Comparison of ENCODE assay signal across 12 mouse cellular contexts in genomic region chr3:37616586-37617547, GRCm38 (mm10). TPM values are rescaled to one million over a fixed set of nuclear protein-coding genes. Genes with fewer than 3 reads are reported as not detected.
DNase-seq lines count a peak whose midpoint lies in the region; ATAC-seq lines count a peak whose summit lies in the region.
"Had no signal": no experiment of that assay in that cellular context is flagged by ENCODE, and none has a peak within 500 bp of the region (broad histone marks: within the 10 kb centered on the region; RNA-seq: fewer than 3 reads in every experiment).

No protein-coding gene starts in this region.

- peak; percentile 13 for DNase-seq in kidney, adult 18-20 months
- DNase-seq in kidney, adult 11 months = no peak
- peak; percentile 33 for DNase-seq in kidney, postnatal 14 days
- peak; percentile 71 for DNase-seq in retina, postnatal 1 day
- DNase-seq in cerebellum, postnatal 10 days = no peak
- DNase-seq in thymus, postnatal 4 days = no peak
- no peak for DNase-seq in left cerebral cortex, postnatal 4 days
- DNase-seq: cerebellum, adult 18-20 months; heart, postnatal 14 days; right cerebral cortex, postnatal 14 days had no signal

- 38% methylated on average over 21 of the region's 21 CpGs for WGBS in embryonic facial prominence, embryonic 13.5 days

- peak overlapping the region; percentile 12 for H3K4me2 ChIP-seq in embryonic facial prominence, embryonic 13.5 days

- H3K4me1 ChIP-seq in embryonic facial prominence, embryonic 13.5 days = peaks cover 15% of the 10 kb centered on the region; the same call in 1 of the 2 replicates

- H3K27ac ChIP-seq in embryonic facial prominence, embryonic 13.5 days = no peak overlapping the region; the same call in 1 of the 2 replicates
- H3K27ac ChIP-seq: stomach, postnatal 0 days had no signal

- no peak overlapping the region for H3K4me3 ChIP-seq in embryonic facial prominence, embryonic 13.5 days

- no peaks in the 10 kb centered on the region for H3K27me3 ChIP-seq in embryonic facial prominence, embryonic 13.5 days

- ATAC-seq in embryonic facial prominence, embryonic 13.5 days (ENCODE audit: insufficient number of reproducible peaks, insufficient read depth, low FRiP score, low TSS enrichment, low read depth) = no peak

- H3K9ac ChIP-seq in embryonic facial prominence, embryonic 13.5 days = no peak overlapping the region

- H3K36me3 ChIP-seq in embryonic facial prominence, embryonic 13.5 days = no peaks in the 10 kb centered on the region

- intact Hi-C loops in left cerebral cortex, postnatal 4 days (cut with DNase I) = no loop called here

- H3K9me3 ChIP-seq in embryonic facial prominence, embryonic 13.5 days = no peaks in the 10 kb centered on the region

RNA-seq across cellular contexts. Expression of gene Spry1, which starts 22.9 kb away (rescaled TPM):
- polyA plus RNA-seq in embryonic facial prominence, embryonic 13.5 days (2015; fragmentation: Nextera tagmentation; extraction: Ambion mirVana) = 12.6 TPM in 2 replicates
- 10 to 100 TPM; 15.2 to 15.6 TPM for total RNA-seq in left cerebral cortex, postnatal 4 days (2021)

Comparison
In these comparisons a context has a peak if more than half of its experiments do, and no peak if none do; other contexts are left out.
1. DNase-seq: peak in kidney, adult 18-20 months (single experiment), kidney, postnatal 14 days (single experiment) and retina, postnatal 1 day (single experiment); none in kidney, adult 11 months (single experiment), cerebellum, postnatal 10 days (0 of 2), thymus, postnatal 4 days (single experiment) and left cerebral cortex, postnatal 4 days (single experiment).